Mouse (Mus musculus): ENCODE results near the gene Vsig8. TPM values are rescaled to one million over a fixed set of nuclear protein-coding genes. Genes with fewer than 3 reads are reported as not detected.

The Vsig8 gene
- polyA plus RNA-seq, 1 experiment from 2014 or later, result 0.12 TPM

Other genes with a start within 250 kb of the Vsig8 start
- 0.10 and 0.11 TPM in 2 replicates for gene Kcnj9, start 226.6 kb upstream of the Vsig8 start, polyA plus RNA-seq (2016; fragmentation: Nextera tagmentation; extraction: Ambion mirVana)
- gene Kcnj10, start 214.7 kb upstream of the Vsig8 start, polyA plus RNA-seq (2016; fragmentation: Nextera tagmentation; extraction: Ambion mirVana), result 0.09 and 0.15 TPM in 2 replicates
- gene Pigm, start 179.4 kb upstream of the Vsig8 start, polyA plus RNA-seq (2016; fragmentation: Nextera tagmentation; extraction: Ambion mirVana), result 10.2 and 11.1 TPM in 2 replicates
- gene Slamf9, start 80.6 kb upstream of the Vsig8 start, polyA plus RNA-seq (2016; fragmentation: Nextera tagmentation; extraction: Ambion mirVana), result not detected in 2 replicates
- gene Igsf9, start 74.2 kb upstream of the Vsig8 start, polyA plus RNA-seq (2016; fragmentation: Nextera tagmentation; extraction: Ambion mirVana), result 92.8 and 95.9 TPM in 2 replicates
- gene Tagln2, start 55.9 kb upstream of the Vsig8 start, polyA plus RNA-seq (2016; fragmentation: Nextera tagmentation; extraction: Ambion mirVana), result 75.1 and 82.5 TPM in 2 replicates
- gene Cfap45, start 35.1 kb upstream of the Vsig8 start, polyA plus RNA-seq (2016; fragmentation: Nextera tagmentation; extraction: Ambion mirVana), result 1.3 TPM in 2 replicates
- not detected in 2 replicates for gene Slamf8, start 34.6 kb downstream of the Vsig8 start, polyA plus RNA-seq (2016; fragmentation: Nextera tagmentation; extraction: Ambion mirVana)
- gene Fcrl6, start 46.6 kb downstream of the Vsig8 start, polyA plus RNA-seq (2016; fragmentation: Nextera tagmentation; extraction: Ambion mirVana), result 0.25 TPM in 1 of 2 replicates, not detected in the other
- gene Dusp23, start 77.0 kb downstream of the Vsig8 start, polyA plus RNA-seq (2016; fragmentation: Nextera tagmentation; extraction: Ambion mirVana), result 9.4 and 9.9 TPM in 2 replicates
- gene Crp, start 142.1 kb downstream of the Vsig8 start, polyA plus RNA-seq (2016; fragmentation: Nextera tagmentation; extraction: Ambion mirVana), result not detected in 2 replicates

Measured in embryonic facial prominence, embryonic 10.5 days (tissue).